Mouse (Mus musculus): ENCODE results near the gene 3300002I08Rik. TPM values are rescaled to one million over a fixed set of nuclear protein-coding genes. Genes with fewer than 3 reads are reported as not detected.

3300002I08Rik gene
- polyA plus RNA-seq, 1 experiment from 2014 or later, result 9.1 TPM

DNA sequence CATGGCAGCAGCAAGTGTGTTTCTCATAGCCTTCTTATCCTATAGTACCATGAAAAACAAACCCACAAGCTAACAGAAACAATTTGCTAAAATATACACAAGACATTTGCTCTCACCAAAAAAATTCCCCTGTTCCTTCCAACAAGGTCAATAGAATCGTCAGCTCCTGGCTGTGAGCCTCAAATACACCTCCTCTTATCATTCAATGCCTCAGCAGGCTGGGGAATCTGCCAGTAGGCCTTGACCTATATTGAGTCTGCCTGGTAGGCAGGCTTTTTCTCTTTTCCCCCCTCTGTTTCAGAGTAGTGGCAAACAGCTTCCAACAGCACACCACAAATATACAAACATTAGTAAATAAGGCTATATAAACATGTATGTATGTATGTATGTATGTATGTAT is 63.5 kb downstream of the 3300002I08Rik start:
- no peak overlapping the region for H3K4me3 ChIP-seq
- no peak overlapping the region for H3K9ac ChIP-seq
- WGBS, result 30% methylated on average over 1 of the region's 1 CpGs
- H3K27ac ChIP-seq, result no peak overlapping the region
- no peaks in the 10 kb centered on the region for H3K27me3 ChIP-seq
- no peaks in the 10 kb centered on the region for H3K4me1 ChIP-seq
- H3K36me3 ChIP-seq, result no peaks in the 10 kb centered on the region
- no peak overlapping the region for H3K4me2 ChIP-seq
- ATAC-seq (ENCODE audit: borderline replicate concordance, extremely low read depth, low FRiP score, low TSS enrichment), result no peak
- H3K9me3 ChIP-seq, result no peaks in the 10 kb centered on the region

DNA sequence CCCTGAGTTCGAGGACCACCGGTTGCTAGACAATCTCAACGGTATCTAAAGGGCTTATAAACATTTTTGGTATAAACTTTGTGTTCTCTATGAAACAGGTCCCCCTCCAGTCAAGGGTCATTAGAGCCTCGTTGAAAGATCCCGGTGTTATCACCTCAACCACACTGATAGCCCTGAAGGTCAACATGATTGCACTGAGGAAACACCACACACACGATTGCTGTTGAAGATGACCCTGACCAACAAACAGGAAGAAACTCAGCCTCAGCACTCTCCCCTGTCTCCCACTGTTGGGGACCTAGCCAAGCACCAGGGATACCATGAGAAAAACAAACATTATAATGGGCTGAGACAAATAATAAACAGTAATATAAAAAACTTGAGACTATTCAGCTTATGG is 68.9 kb downstream of the 3300002I08Rik start:
- 67% methylated on average over 6 of the region's 6 CpGs for WGBS

More for the DNA sequence above, 68.9 kb downstream of the 3300002I08Rik start:
- Histone ChIP-seq H3K9ac (no peak overlapping the region), H3K36me3 (no peaks in the 10 kb centered on the region), H3K27me3 (no peaks in the 10 kb centered on the region), H3K4me2 (no peak overlapping the region), H3K4me1 (no peaks in the 10 kb centered on the region), H3K27ac (no peak overlapping the region), H3K9me3 (no peaks in the 10 kb centered on the region), H3K4me3 (no peak overlapping the region)
- no peak for ATAC-seq (ENCODE audit: borderline replicate concordance, extremely low read depth, low FRiP score, low TSS enrichment)

Other genes with a start within 250 kb of the 3300002I08Rik start
- 10.1 and 11.1 TPM in 2 replicates for gene Zfp120, start 226.1 kb downstream of the 3300002I08Rik start, polyA plus RNA-seq (2015; fragmentation: Nextera tagmentation; extraction: Ambion mirVana)
- gene Gm10770, start 183.1 kb downstream of the 3300002I08Rik start, polyA plus RNA-seq (2015; fragmentation: Nextera tagmentation; extraction: Ambion mirVana), result not detected in 2 replicates
- not detected in 2 replicates for gene Gm14139, start 181.0 kb downstream of the 3300002I08Rik start, polyA plus RNA-seq (2015; fragmentation: Nextera tagmentation; extraction: Ambion mirVana)
- 10.2 and 10.5 TPM in 2 replicates for gene Zfp937, start 144.7 kb downstream of the 3300002I08Rik start, polyA plus RNA-seq (2015; fragmentation: Nextera tagmentation; extraction: Ambion mirVana)
- gene Gm21994, start 107.2 kb downstream of the 3300002I08Rik start, polyA plus RNA-seq (2015; fragmentation: Nextera tagmentation; extraction: Ambion mirVana), result 5.4 and 5.9 TPM in 2 replicates
- gene Gm14124, start 105.2 kb downstream of the 3300002I08Rik start, polyA plus RNA-seq (2015; fragmentation: Nextera tagmentation; extraction: Ambion mirVana), result 0.06 TPM in 1 of 2 replicates, not detected in the other
- gene Gm10130, start 39.1 kb downstream of the 3300002I08Rik start, polyA plus RNA-seq (2015; fragmentation: Nextera tagmentation; extraction: Ambion mirVana), result 2.6 and 3.1 TPM in 2 replicates
- gene Zfp442, start 88.7 kb upstream of the 3300002I08Rik start, polyA plus RNA-seq (2015; fragmentation: Nextera tagmentation; extraction: Ambion mirVana), result 7.1 and 8.2 TPM in 2 replicates
- 0.06 and 0.09 TPM in 2 replicates for gene Zfp345, start 122.3 kb upstream of the 3300002I08Rik start, polyA plus RNA-seq (2015; fragmentation: Nextera tagmentation; extraction: Ambion mirVana)
- gene Cst7, start 207.7 kb upstream of the 3300002I08Rik start, polyA plus RNA-seq (2015; fragmentation: Nextera tagmentation; extraction: Ambion mirVana), result 0.38 and 0.96 TPM in 2 replicates
- 51.7 and 53.7 TPM in 2 replicates for gene Apmap, start 245.8 kb upstream of the 3300002I08Rik start, polyA plus RNA-seq (2015; fragmentation: Nextera tagmentation; extraction: Ambion mirVana)

Measured in lung, embryonic 15.5 days (tissue).